8 mouse cellular contexts compared by ENCODE assay signal in the genomic region with DNA sequence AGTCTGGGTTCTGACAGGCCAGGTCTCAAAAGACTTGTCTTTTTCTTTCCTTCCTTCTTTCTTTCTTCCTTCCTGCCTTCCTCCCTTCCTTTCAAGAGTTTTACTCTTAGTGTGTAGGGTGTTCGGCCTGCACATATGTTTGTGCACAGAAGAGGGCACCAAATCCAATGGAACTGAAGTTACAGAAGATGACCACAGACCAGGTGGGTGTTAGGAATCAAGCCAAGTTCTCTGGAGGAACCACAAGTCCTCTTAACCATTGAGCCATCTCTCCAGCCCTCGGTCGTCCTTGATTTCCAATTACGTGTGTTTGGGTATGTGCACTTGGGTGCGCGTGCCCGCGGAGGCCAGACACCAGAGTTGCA. TPM values are rescaled to one million over a fixed set of nuclear protein-coding genes. Genes with fewer than 3 reads are reported as not detected.
DNase-seq lines count a peak whose midpoint lies in the region; ATAC-seq and TF ChIP-seq lines count a peak whose summit lies in the region.

No protein-coding gene starts in this region.

- peak overlapping the region; percentile 91 for H3K9ac ChIP-seq in liver, adult 2 months (ENCODE audit: low read depth, low read length)
- H3K9ac ChIP-seq in neural tube, embryonic 15.5 days (replicated peaks) = peak overlapping the region; percentile 80

- no peaks in the 10 kb centered on the region for H3K9me3 ChIP-seq in embryonic facial prominence, embryonic 10.5 days
- H3K9me3 ChIP-seq in neural tube, embryonic 15.5 days (replicated peaks) = no peaks in the 10 kb centered on the region

- peaks cover 14% of the 10 kb centered on the region for H3K36me3 ChIP-seq in liver, adult 2 months (ENCODE audit: control insufficient read depth, insufficient read depth, low read length)
- H3K36me3 ChIP-seq in embryonic facial prominence, embryonic 10.5 days (replicated peaks) = peaks cover 3% of the 10 kb centered on the region
- H3K36me3 ChIP-seq in neural tube, embryonic 15.5 days = no peaks in the 10 kb centered on the region

- no peak for TF ChIP-seq CTCF in liver, adult 2 months (IDR thresholded peaks at IDR 0.05; ENCODE audit: low read depth, low read length)

- peaks cover 14% of the 10 kb centered on the region for H3K4me1 ChIP-seq in liver, adult 2 months (ENCODE audit: control insufficient read depth, insufficient read depth, low read length)
- peaks cover 22% of the 10 kb centered on the region for H3K4me1 ChIP-seq in embryonic facial prominence, embryonic 10.5 days
- H3K4me1 ChIP-seq in neural tube, embryonic 15.5 days = peaks cover 35% of the 10 kb centered on the region

- 7% methylated on average over 8 of the region's 8 CpGs for WGBS in liver, adult 2 months
- WGBS in embryonic facial prominence, embryonic 10.5 days = 14% methylated on average over 8 of the region's 8 CpGs
- 5% methylated on average over 8 of the region's 8 CpGs for WGBS in large intestine, adult 2 months
- WGBS in neural tube, embryonic 15.5 days = 11% methylated on average over 8 of the region's 8 CpGs

- H3K27ac ChIP-seq in liver, adult 2 months (replicated peaks; ENCODE audit: insufficient read depth, low read depth, low read length) = peak overlapping the region; percentile 96
- peak overlapping the region; percentile 95 for H3K27ac ChIP-seq in embryonic facial prominence, embryonic 10.5 days (replicated peaks)
- H3K27ac ChIP-seq in neural tube, embryonic 15.5 days (replicated peaks) = peak overlapping the region; percentile 89

- peaks cover 5% of the 10 kb centered on the region; the same call in 1 of the 2 replicates for H3K79me2 ChIP-seq in liver, adult 2 months (ENCODE audit: control insufficient read depth, insufficient read depth, low read length)

- no peak for DNase-seq in liver, adult 2 months (ENCODE audit: extremely low read depth, low read depth, low spot score)
- DNase-seq in liver = no peak
- DNase-seq in embryonic facial prominence, embryonic 10.5 days (ENCODE audit: low spot score) = no peak
- peak; percentile 29 for DNase-seq in large intestine, adult 2 months (ENCODE audit: low read depth, low spot score)
- no peak for DNase-seq in cerebellum, postnatal 4 days (ENCODE audit: low spot score in 2 of 2)
- DNase-seq in left cerebral cortex, adult 8-10 months (ENCODE audit: low spot score in 2 of 2) = no peak
- DNase-seq in kidney, postnatal 4 days = no peak

- peak overlapping the region; percentile 87 for H3K4me3 ChIP-seq in liver, adult 2 months (ENCODE audit: insufficient read depth, low read depth, low read length)
- H3K4me3 ChIP-seq in embryonic facial prominence, embryonic 10.5 days = peak overlapping the region; percentile 80
- H3K4me3 ChIP-seq in neural tube, embryonic 15.5 days (replicated peaks) = peak overlapping the region; percentile 96

- peak overlapping the region; percentile 64 for H3K4me2 ChIP-seq in neural tube, embryonic 15.5 days

- no peaks in the 10 kb centered on the region for H3K27me3 ChIP-seq in liver, adult 2 months (ENCODE audit: control insufficient read depth, insufficient read depth, low read length)
- no peaks in the 10 kb centered on the region for H3K27me3 ChIP-seq in embryonic facial prominence, embryonic 10.5 days (replicated peaks; ENCODE audit: low read depth, poor library complexity, severe bottlenecking)
- no peaks in the 10 kb centered on the region for H3K27me3 ChIP-seq in neural tube, embryonic 15.5 days (replicated peaks)

- no peak for TF ChIP-seq POLR2A in liver, adult 2 months (IDR thresholded peaks at IDR 0.05; ENCODE audit: extremely low read depth, insufficient read depth, low read length)

- ATAC-seq in neural tube, embryonic 15.5 days (ENCODE audit: low FRiP score) = peak; percentile 45; the same call in 1 of the 2 replicates

RNA-seq across cellular contexts. Expression of gene Nr2c1, which starts 0.5 kb away (rescaled TPM):
- total RNA-seq in liver, adult 2 months (2014; rRNA removed) = 6.4 and 8.3 TPM in 2 replicates
- 3.4 and 3.7 TPM in 2 replicates for polyA plus RNA-seq in liver, adult 2 months (2012; rRNA removed)
- polyA plus RNA-seq in embryonic facial prominence, embryonic 10.5 days (2016; fragmentation: Nextera tagmentation; extraction: Ambion mirVana) = 12.1 and 12.8 TPM in 2 replicates
- polyA plus RNA-seq in large intestine, adult 2 months (2012; rRNA removed) = 3.6 and 5.0 TPM in 2 replicates
- polyA plus RNA-seq in neural tube, embryonic 15.5 days (2015; fragmentation: Nextera tagmentation; extraction: Ambion mirVana) = 6.6 and 8.4 TPM in 2 replicates
- 1 to 10 TPM; 8.2 to 9.6 (median 8.7) TPM for total RNA-seq in left cerebral cortex, adult 8-10 months (2022)

RNA-seq across cellular contexts. Expression of gene Ndufa12, which starts 51.1 kb away (rescaled TPM):
- total RNA-seq in liver, adult 2 months (2014; rRNA removed) = 205 and 237 TPM in 2 replicates
- polyA plus RNA-seq in liver, adult 2 months (2012; rRNA removed) = 74.6 and 83.6 TPM in 2 replicates
- polyA plus RNA-seq in embryonic facial prominence, embryonic 10.5 days (2016; fragmentation: Nextera tagmentation; extraction: Ambion mirVana) = 539 and 546 TPM in 2 replicates
- polyA plus RNA-seq in large intestine, adult 2 months (2012; rRNA removed) = 100 and 102 TPM in 2 replicates
- polyA plus RNA-seq in neural tube, embryonic 15.5 days (2015; fragmentation: Nextera tagmentation; extraction: Ambion mirVana) = 358 and 402 TPM in 2 replicates
- total RNA-seq in left cerebral cortex, adult 8-10 months (2022) = 100 to 1,000 TPM; 212 to 250 (median 232) TPM
